Mouse (Mus musculus) naive thymus-derived CD4-positive, alpha-beta T cell, adult 2 months (primary cell): ENCODE measurements around the gene Alox12.

Experiments
- DNase-seq: peaks from one replicate; pipeline ENCODE4 v3.0.0-alpha.2; 2011; ENCODE audit warnings: low read depth

The Alox12 gene

DNA sequence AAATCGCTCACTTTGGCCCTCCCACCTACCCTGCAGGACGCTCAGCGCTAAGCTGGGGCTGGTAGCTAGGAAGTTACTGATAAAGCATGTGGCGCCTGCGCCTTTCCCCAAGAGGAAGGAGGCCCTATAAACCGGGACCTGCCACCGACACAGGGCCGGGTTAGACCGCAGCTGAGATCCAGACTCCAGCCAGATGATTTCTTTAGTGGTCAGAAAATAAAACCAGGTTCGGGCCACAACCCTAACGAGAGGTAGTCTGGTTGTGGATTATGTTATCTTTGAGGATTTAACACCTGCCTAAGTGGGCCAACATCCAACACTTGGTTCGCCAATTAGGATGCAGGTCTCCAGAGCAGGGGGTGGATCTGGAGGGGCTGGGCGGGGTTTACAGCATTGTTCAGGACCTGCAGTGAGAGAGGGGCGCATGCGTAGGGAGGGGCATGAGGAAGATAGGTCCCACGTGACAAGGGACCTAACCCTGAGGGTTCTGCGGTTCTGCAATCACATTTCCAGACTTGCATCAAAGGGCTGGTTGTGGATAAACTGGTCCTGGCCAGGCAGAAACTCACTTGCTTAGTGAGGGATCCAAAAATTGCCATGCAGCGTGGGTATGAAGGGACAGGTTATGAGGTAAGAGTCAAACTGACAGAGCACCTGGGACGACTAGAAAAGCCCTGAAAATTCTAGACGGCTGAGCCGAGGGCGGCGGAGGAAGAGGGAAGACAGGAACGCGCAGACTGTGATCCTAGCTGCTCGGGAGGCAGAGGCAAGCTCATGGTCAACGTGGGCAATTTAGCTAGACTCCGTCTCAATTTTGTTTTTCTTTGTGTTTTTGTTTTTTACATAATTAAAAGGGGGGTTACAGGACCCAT, 34.2 kb downstream of the Alox12 start, which contains the start of gene Slc16a13:
Slc16a13 (minus strand) TSS at position 334 of the 872 bp plus-strand sequence.
- DNase-seq = peak; percentile 97

DNA sequence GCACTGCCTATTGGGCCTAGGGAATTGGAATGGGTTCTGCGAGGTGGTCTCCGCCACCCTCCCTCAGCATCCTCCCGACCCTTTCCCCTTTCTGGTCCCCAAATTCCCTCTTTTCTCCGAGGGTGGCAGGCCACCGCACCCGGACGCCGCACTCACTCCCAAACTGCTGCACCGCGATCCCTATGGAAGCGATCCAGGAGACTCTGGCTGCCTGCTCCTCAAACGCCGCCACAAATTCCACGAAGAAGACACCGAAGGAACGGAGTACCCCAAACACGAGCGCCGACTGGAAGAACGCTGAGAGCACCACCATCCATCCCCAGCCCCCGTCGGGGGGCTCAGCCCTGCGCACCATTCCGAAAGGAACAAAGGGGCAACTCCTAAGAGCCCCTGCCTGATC, 34.8 kb downstream of the Alox12 start:
- no peak for DNase-seq

DNA sequence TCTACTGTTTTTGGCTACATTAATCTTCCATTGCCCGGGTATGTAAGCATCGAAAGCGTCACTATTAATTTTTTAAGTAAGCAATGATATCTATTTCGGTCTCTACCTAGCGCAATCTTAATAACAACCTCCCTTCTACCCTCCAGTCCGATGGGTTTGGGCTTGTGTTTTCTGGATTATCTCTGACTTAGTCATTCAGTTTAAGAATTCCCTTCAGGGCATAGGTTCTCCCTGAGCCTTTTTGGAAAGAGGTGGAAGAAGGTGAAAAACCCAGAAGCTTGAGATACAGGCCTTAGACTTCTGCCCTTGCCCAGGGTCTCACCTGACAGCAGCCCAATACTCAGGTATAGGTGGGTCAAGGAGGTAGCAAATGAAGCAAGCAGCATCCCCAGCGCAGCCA, 35.3 kb downstream of the Alox12 start:
- no peak for DNase-seq

DNA sequence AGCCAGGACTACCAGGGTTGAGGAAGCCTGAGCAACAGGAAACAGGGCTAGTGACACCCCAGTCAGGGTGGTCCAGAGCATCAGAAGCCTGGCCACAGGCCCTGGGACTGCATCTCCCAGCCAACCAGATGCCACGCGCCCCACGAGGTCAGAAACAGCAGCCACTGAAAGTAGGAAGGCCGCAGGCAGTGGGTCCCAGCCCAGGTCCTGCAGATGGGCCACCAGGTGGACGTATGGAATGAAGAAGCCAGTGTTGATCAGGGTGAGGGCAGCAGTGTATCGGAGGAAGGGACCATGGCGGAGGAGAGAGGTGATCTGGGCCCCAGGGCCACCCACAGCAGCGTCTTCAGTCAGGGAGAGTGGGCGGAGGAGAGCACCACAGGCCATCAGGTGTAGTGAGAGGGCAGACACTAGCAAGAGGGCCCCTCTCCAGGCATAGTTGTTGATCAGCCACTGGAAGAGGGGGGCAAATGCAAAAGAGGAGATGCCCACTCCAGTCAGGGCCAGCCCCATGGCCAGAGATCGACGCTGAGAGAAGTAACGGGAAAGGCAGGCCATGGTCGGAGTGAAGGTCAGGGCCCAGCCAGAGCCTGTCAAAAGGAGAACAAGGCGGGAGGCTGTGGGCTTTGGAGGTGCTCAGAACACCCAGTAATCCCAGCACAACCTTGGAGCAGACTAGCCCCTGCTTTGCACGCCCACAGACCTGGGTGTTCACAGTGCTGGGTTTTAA, 36.2 kb downstream of the Alox12 start:
- DNase-seq = no peak

DNA sequence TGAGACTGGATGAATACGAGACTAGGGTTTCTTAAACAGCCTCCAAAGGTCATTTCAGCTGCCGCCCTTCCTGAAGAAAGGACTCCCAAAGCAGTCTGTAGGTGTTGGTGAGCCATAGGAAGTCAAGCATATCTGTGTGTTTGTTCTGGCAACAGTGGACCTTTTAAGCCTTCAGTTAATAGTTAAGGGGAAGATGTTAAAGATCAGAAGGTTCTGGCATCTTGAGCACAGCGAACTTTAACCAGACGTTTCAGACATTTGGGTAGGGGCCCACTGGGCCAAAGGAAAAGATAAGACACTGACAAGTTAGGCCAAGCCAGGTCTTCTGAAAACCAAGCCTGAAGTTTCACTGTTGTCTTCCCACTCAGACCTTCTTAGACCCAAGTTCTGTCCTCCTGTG, 37.1 kb downstream of the Alox12 start:
- no peak for DNase-seq

DNA sequence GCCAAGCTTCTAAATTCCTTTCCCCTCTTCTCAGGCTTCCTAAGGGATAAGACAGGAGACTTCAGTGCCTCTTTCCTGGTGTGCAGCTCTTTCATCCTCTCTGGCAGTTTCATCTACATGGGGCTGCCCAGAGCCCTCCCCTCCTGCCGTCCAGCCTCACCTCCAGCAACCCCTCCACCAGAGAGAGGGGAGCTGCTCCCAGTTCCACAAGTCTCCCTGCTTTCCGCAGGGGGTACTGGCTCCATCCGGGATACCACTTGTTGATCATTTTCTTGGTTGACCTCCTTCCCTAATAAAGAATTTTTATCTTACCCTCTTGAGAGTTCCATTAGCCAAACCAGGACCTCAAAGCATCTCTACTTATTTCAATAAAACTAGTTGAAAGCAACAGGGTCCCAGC, 39.0 kb downstream of the Alox12 start:
- DNase-seq = no peak

DNA sequence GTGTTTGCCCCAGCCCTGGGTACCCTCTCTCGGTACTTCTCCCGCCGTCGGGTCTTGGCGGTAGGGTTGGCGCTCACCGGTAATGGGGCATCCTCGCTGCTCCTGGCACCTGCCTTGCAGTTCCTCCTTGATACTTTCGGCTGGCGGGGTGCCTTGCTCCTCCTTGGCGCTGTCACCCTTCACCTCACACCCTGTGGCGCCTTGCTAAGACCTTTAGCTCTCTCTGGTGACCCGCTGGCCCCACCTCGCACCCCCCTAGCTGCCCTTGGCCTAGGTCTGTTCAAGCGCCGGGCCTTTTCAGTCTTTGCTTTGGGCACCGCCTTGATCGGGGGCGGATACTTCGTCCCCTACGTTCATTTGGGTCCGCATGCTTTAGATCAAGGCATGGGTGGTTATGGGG, 39.9 kb downstream of the Alox12 start:
- DNase-seq = no peak

DNA sequence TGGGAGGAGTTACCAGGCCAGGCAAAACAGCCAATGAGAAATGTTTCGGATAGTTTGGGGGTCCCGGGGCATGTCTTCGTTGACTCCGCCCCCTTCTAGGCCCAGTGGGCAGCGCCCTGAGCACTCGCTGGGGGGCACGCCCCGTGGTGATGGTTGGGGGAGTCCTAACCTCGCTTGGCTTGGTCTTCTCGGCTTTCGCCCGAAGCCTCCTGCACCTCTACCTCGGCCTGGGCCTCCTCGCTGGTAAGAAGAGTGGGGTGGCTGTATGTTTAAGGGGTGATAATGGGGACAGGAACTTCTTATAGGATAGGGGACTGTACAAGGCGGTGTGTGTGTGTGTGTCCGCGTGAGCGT, 40.3 kb downstream of the Alox12 start:
- no peak for DNase-seq

DNA sequence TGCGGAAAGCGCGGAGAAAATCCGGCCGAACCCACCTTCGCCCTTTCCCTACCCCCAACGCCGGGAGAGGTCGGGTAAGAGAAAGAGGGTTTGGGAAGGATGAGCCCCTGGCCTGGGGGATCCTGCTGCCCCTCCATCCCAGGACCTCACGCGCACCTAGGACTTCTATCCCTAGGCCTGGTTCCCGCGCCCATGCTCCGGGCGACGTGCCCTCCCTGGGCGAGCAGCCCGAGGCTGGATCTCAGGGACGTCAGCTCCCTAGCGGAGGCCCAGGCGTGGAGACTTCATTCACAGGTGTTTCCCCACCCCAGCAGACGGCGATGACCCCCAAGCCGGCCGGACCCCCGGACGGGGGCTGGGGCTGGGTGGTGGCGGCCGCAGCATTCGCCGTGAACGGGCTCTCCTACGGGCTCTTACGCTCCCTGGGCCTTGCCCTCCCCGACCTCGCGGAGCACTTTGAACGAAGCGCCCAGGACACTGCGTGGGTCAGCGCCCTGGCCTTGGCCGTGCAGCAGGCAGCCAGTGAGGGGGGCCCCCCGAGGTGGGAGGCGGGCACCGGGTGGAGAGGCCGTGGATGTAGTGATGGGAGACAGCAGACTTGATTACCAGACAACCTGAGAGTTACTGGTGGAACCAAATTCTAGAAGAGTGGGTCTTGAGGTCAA, 40.8 kb downstream of the Alox12 start:
- no peak for DNase-seq

DNA sequence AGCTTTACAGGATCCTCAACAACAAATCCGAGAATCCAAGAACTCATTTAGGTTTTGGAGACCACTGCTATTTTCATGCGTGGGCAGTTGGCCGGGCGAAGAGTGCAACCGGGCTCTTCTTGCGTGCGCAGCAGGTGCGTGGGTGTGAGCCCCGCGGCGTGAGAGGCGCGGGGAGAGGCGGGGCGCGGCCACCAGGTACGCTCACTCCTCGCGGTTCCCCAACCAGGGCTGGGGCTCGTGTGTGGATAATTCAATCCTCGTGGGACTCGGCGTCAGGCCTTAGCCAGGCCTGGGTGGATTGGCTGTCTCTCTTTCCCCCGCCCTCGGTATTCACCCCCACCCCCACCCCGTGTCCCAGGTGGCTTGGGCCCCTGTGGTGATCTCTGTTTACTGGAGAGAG, 41.4 kb downstream of the Alox12 start:
- DNase-seq = no peak

DNA sequence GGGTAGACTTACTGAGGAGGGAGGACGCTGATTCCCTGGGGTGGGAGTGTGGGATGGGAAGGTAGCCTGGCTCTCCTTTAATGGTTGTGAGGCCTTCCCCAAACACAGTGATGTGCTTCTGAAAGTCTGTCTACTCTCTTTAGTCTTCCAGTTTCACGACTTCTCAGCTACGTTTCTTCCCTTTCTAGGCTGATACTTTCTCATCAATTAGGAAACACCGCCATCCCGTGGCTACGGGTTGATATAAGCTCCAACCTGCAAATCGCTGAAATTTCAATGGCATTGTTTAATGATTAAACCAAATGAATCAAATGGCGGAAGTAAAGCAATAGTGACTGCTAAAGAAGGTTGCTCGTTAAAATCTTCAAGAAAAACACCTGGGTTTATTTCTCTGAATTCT, 42.3 kb downstream of the Alox12 start:
- DNase-seq = peak; percentile 76

DNA sequence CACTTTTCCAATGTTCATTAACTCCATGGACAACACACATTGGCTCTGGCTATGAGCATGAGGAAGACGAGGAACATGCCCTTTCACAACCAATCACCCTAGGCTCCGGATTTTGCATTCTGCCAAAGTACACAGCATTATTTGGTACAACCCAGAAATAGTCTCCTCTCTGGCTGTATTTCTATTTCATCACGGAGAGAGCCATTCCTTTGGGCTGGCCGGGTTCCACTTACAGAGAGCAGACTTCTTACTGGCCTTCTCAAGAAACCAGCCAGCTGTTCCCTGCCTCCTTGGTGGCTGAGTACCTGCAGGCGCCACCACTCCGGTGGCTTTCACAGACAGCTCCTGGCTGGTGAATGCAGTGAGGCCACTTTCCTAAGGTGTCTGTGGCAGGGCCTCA, 42.7 kb downstream of the Alox12 start, which contains the start of gene Slc16a11:
Slc16a11 (plus strand) TSS at position 330 of the 400 bp plus-strand sequence.
- DNase-seq = no peak

DNA sequence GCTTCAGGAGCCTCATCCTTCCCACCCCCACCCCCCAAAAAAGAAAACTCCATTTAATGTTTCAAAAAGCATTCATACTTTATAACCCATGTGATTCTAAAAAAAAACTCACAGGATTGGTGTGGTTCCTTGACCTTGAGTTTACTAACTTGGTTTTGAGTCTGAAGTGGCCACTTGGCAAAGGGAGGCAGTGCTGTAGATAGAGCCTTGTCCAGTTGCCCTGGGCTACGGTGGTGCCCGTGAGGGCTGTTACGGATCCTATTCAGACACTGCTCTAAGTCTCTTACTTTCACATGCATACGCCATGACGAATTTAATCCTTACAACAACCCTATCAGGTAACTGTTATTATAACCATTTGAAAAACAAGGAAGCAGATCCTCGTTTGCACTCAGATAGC, 43.2 kb downstream of the Alox12 start:
- DNase-seq = no peak

DNA sequence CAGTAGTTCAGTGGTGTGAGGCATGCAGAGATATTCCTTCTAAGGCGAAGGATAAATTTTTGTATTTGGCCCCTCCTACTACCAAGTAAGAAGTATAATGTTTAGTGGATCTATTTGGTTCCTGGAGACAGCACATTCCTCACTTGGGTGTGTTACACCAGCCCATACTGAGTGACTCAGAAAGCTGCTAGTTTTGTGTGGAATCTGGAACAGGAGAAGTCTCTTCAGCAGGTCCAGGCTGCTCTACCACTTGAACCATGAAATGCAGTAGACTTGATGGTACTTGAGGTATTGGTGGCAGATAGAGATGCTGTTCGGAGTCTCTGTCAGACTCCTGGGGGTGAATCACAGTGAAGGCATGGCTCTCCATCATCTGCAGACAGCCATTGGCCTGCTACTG, 44.5 kb downstream of the Alox12 start:
- no peak for DNase-seq

DNA sequence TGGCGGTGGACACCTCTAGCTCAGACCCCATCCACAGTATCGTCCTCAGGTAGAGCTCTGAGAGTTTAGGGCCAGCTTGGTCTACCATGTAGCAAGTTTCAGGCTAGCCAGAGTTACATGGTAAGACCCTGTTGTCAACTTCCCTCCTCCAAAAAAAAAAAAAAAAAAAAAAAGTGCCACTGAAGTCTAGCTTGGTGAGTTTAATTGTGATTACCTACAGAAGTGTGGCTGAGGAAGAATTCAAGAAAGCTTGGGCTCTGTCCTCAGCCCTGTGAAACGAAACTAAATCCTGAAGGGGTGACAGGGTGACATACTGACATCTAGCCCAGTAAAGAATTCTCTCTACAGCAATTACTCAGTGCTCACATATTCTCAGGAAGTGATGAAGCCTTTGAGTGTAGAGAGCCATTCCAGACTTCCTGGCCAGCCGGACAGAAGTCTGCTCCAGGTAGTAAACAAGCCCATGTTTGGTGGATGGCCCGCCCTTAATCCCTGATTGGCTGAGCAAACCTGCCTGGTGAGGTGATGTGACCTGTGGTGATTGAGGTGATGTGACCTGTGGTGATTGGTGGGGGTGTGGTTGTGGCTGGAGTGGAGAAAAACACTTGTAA, 46.3 kb downstream of the Alox12 start:
- DNase-seq = no peak

DNA sequence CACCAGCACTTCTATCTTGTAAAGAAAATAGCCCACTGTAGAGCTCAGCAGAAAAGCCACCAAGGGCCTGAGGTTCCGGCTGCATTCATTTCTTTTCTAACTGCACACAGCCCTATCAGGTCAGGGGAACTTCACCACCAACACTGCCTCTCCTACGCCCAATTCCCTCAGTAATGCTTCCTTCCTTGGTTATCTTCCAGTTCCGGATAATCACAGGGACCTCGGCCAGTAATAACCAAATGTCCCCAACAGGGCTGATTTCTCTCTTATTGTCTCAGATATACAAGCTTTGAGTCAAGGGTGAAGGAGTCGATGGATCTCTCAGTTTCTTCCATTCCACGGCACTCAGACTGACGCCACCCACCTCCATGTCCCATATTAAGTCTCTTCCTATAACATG, 47.9 kb downstream of the Alox12 start:
- DNase-seq = no peak

DNA sequence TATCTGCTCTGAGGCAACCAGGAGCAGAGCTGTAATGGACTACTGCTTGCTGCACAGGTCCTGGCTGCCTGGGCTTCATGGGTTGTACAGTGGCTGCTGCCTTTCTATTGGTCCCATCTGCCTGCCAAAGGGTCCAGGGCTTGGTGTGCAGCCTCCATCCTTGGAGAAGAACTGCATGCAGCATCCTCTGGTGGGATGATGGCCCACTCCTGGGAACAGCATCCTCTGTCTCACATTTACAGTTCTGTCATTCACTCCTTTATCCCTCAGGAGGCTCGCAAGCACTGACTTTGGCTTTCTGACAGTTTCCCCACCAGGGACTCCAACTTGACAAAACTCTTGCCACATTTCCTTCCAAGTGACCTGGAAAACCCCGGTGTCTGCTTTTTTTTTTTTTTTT, 48.4 kb downstream of the Alox12 start:
- DNase-seq = no peak

DNA sequence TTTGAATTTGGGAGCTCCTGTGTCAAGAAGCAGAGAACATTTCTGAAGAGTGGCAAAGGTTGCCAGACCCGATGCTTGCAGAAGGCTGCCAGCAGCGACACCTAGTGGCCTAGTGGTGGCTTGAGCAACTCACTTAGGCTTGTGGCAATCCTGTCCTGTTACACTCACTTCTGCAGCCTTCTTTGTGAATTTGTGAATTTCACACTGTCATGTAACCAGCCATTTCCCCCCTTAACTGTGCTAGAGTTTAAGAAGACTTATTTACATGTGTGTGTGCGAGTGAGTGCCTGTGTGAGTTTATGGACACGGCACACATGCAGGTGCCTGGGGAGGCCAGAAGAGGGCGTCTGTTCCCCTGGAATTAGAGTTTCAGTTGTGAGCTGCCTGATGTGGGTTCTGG, 53.5 kb downstream of the Alox12 start:
- peak; percentile 86 for DNase-seq

DNA sequence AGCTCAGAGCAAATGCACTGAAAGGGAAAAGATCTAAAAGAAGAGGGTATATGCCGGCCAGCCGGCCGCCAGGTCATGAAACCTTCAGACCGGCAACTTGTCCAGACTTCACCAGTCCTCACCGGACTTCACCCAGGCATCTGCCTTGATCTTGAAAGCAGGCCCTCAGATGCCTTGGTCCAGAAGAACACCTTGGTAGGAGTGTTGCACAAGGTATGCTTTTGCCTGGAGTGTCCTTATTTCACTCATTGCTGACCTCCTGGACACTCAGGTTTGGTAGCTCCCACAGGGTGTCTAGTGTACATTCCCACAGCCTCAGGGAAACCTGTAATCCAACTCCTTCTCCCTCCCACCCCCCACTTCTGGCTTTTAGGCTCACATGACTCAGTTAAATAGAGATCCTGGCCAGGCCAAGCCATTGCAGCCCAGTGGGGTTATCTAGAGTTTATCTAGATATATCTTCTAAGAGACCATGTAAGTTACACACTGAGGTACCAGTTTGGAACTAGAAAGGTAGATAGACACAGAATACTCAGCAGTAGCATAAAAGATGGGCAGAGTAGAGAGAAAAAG, 55.0 kb downstream of the Alox12 start:
- DNase-seq = no peak

DNA sequence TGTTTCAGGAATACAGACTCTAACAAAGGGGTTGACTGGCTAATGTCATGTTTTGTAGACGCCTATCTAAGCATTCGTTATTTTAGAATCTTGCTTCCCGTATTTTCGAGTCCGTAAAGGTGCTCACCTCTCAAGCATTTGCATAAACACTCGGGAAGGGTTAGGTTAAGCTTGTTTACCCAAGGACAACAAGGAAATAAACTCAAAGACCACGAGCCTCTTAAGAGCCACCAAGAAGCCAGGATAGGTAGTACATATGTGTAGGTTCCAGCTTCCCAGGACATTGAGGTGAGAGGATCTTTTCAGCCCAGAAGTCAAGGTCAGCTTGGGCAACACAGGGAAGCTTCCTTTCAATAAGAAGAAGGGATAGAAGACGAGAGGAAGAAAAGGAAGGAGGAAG, 56.0 kb downstream of the Alox12 start:
- DNase-seq = no peak

DNA sequence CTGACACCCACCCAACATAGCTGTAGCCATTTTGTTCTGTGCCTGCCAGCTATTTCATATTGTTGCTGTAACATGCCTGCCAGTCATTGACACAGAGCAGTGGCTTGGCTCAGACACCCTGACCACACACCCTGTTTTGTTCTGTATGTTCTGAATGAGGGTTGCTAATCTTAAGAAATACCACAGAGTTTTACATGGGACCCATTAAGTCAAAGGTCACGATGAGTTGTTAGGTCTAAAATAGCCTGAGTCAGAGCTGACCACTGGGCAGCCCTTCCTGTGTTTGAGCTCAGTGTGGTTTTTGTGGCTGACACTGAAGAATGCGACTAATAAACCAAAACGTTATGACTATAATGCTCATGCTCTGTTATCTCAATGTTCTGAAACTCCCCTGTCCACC, 56.8 kb downstream of the Alox12 start:
- DNase-seq = no peak
